Mouse (Mus musculus): ENCODE data around the gene Gm30191.

DNA sequence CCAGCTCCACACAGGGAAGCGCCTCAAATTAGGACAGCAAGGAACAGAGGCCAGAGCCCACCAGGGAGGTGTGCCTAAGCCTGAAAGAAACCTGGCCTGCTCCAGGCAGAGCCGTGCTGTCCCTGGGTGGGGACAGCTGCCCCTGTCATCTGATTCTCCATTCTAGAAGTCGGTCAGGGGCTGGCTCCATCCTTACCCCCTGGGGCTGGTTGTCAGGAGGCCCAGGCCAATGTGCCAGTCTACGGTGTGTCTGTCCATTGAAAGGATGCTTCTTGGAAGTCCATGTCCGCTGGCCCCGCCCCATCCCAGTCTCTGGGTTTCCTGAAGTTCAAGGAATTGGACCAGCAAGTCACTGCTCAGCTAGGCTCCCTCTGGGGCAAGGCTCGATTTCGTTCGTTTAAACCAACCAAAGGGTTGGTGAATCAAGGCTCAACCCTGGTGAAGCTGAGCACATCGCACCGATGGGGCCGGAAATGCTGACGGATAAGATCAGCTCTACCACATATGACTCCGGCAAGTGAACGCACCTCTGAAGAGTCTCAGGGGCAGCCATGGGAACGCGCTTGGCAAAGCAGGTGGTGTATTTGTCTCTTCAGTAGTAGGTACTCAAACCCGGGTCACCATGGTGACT, 46.4 kb downstream of the Gm30191 start:
- no peak for TF ChIP-seq CTCF (conservative IDR thresholded peaks at IDR 0.05 in 1 of 2, IDR thresholded peaks at IDR 0.05 in 1 of 2; ENCODE audit: low read depth in 2 of 2, low read length in 2 of 2)
- TF ChIP-seq POLR2A (IDR thresholded peaks at IDR 0.05; ENCODE audit: low read depth, low read length): no peak

All from CH12.LX (cell line).